Mouse (Mus musculus): ENCODE measurements around the gene Sema4a.

- TF ChIP-seq POLR2A (IDR thresholded peaks at IDR 0.05; ENCODE audit: low read depth, low read length) (no peak), CTCF (IDR thresholded peaks at IDR 0.05; ENCODE audit: extremely low read depth, insufficient read depth, insufficient read length, insufficient replicate concordance) (peak; percentile 78; the same call in 1 of the 2 replicates)
Observed at GRCm38 (mm10) chr3:88407090-88407489, 53.9 kb downstream of the Sema4a start.
